Mouse (Mus musculus) inflammation-experienced regulatory T-cells, adult 16 weeks (primary cell): ENCODE measurements around the gene Pigq. TPM values are rescaled to one million over a fixed set of nuclear protein-coding genes. Genes with fewer than 3 reads are reported as not detected.

Experiments
- polyA plus RNA-seq: library from polyadenylated mRNA; unstranded; fragments of 100-300 nt; shearing (Covaris generic); gene quantifications from one replicate; pipeline ENCODE4 v1.2.1, GENCODE M21; 2017

The Pigq gene
- 76.3 TPM for polyA plus RNA-seq

DNA sequence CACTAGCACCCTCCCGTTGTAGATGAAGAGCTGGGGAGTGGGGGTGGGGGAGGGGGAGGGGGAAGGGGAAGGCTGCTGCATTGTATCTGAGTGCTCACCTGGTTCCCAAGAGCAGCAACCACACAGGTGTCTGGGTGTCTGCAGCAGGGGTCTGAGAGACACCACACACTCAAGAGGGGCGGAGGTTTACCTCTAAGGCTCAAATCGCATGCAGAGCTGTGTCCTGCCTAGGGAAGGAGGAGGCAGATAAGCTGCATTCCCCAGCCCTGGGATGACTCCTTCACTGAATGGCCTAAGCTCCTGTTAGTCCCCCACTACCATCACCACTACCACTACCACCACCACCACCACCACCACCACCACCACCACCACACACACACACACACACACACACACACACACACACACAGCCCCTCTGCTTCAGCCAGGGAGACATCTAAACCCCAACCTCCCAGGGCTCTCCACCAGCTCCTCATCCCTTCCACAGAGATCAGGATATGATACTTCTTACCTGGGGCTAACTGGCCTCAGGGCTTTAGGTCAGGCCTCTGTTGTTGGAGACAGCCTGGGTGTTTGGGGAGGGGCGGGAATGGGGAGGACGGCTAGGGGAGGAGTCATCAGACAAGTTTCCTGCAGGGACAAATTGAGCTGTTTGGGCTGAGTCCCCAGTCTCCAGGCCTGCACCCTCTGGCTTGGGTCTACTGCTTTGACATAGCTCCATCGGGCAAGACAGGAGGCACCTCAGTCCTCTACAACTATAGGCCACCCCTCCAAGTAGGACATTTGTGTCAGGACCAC is at the start of gene Pigq, which contains the start of gene Nhlrc4:
Gene Pigq (minus strand): TSS at position 571 of the 798 bp plus-strand sequence.
Gene Nhlrc4 (minus strand): TSS at position 596 of the 798 bp plus-strand sequence.

DNA sequence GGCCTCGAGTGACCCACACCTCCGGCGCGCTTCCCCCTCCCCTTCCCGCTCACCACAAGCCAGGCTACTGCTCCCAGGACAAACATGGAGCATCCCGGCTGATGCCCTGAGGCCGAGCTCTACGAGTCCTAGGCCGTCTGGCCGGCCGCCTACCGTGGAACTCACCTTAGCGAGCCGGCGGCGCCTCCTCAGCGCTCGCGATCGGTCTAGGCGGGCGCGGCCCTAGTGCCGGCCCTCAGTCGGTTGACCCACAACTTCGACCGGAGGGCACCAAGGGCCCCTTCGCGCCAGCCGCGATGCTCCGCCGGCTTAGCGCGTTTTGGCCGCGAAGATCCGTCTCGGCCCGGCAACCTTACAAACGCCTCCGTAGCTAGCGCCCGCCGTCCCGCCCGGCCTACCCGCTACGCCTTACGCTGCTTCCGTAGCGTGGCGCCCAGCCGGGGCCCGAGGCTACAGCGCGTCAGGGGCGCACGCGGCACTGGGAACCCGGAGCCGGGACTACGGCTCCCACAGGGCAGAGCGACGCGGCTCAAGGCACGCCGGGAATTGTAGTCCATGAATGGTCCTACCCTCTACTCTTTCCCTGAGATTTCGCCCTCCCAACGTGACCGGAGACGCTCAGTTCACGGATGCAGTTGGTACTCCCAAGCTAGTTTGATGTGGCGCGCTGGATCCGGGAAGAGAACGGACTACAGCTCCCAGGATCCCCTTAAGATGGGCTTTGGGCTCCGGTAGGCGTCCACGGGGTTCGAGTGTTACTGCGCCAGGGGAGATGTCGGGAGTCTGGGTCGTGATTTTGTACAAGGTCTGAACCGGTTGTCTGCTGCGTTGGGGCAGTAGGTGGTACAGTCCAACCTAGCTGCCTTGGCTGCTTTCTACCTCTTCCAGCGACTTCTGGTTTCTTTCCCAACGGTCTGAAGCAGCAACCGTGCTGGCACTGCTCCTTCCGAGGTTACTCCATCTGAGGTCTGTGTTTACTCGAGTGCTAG is 40.9 kb upstream of the Pigq start, which contains the start of gene Capn15:
Gene Capn15 (minus strand): TSS at position 491 of the 989 bp plus-strand sequence.

DNA sequence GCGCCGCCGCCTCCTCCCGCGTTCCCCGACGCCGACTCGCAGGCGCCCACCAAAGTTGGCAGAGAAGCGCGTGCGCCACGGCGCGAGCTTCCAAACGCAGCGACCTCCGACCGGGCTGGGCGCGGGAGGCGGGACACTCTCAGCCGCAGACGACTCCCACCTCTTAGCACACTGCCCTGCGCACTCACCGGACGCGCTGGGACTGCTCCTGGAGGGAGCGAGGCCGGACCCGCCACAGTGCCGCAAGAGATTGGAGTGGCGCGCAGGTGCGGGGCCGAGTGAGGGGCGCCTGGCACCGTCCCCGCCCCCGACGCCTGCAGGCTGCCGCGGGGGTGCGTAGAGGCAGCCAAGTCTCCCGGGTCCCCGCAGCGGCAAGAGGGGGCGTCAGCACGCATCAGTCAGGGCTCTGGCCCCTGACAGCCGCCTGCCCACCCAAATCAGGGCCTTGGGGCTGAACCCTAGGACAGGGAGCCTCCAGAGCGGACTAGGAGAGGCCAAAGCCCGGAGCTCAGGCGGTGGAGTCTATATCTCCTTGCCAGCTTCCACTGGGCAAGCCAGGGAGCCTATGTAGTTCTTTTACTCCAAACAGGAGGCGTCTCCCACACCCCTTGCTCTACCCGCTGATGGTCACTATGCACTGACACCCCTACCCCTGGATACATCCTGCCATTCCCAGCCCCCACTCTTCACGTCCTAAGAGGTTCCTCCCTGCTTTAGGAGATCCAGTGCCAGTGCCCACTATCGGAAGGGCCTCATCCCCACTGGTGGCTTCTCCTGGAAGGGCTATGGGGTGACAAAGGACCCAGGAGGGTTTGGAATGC is 7.3 kb upstream of the Pigq start, which contains the start of gene A930017K11Rik:
Gene A930017K11Rik (minus strand): TSS at position 763 of the 821 bp plus-strand sequence.

DNA sequence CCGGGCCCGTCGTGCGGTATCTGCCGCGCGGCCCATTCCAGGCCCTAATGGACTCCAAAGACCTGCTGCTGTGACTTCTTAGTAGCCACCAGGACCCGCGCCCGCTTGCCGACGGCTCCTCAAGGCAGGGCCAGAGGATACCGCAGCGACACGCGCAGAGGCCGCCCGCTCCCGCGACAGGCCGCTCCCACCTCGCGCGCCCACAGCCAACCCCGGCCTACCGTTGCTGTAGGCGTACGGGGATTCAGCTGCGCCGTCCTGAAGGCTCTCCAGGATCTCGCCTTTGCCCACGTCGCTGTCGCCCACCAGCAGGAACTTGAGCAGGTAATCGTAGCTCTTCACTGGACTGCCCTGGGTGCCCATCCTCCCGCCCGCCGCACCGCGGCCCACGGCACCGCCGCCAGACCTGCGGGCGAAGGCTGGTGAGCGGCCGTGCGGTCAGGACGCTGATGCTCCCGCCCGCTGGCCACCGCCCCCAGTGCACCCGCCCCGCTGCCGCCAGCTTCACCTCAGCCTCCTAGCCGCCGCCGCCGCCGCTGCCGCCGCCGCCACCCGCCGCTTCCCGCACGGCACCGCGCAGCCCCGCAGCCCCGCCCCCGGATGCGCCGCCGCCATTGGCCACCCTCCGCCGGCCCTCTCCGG is 25.5 kb downstream of the Pigq start, which contains the start of gene Rab40c:
Gene Rab40c (minus strand): TSS at position 584 of the 642 bp plus-strand sequence.

DNA sequence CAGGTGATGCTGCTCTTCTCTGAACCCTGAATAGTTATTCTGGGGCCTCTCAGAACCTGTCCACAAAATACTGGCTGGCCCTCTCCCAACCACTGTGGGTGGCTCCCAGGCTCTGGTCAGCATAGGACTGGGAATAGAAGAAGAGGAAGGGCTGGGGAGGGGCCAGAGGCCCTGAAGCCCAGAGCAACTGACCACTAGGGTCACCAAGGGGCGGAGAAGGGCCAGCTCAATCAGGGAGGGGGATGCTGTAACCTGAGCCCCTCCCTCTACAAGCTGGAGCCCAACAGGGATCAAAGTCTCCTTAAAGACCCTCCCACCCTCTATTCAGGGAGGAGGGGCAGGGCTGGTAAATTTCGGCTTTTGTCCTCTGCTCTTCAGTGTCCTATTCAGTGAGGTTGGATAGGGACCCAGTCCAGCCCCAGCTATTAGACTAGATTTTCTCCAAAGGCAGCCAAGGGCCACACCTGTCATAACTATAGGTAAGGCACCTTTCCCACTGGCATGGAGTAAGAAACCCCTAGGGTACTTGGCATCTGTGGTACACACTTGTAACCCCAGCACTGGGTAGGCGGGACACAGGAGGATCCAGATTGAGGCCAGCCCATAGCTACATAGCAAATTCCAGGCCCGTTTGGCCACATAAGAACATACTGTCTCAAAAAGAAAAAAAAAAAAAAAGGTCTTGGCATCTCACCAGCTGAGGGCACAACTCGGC is 64.4 kb downstream of the Pigq start, which contains the start of gene Wfikkn1:
Gene Wfikkn1 (minus strand): TSS at position 663 of the 715 bp plus-strand sequence.

Other genes starting within 250 kb of the Pigq start
- gene Gng13, start 227.8 kb downstream of the Pigq start, polyA plus RNA-seq, result not detected
- gene Chtf18, start 217.5 kb downstream of the Pigq start, polyA plus RNA-seq, result 7.4 TPM
- 18.0 TPM for gene Rpusd1, start 217.3 kb downstream of the Pigq start, polyA plus RNA-seq
- gene Mslnl, start 208.9 kb downstream of the Pigq start, polyA plus RNA-seq, result not detected
- not detected for gene Msln, start 190.6 kb downstream of the Pigq start, polyA plus RNA-seq
- 32.2 TPM for gene Narfl, start 171.2 kb downstream of the Pigq start, polyA plus RNA-seq
- 59.1 TPM for gene Haghl, start 159.3 kb downstream of the Pigq start, polyA plus RNA-seq
- gene Ccdc78, start 158.4 kb downstream of the Pigq start, polyA plus RNA-seq, result 0.35 TPM
- gene Fam173a, start 152.0 kb downstream of the Pigq start, polyA plus RNA-seq, result 247 TPM
- not detected for gene AC134908.4, start 149.3 kb downstream of the Pigq start, polyA plus RNA-seq
- 15.2 TPM for gene Metrn, start 147.8 kb downstream of the Pigq start, polyA plus RNA-seq
- not detected for gene Fbxl16, start 135.9 kb downstream of the Pigq start, polyA plus RNA-seq
- 54.5 TPM for gene Wdr24, start 121.3 kb downstream of the Pigq start, polyA plus RNA-seq
- gene Jmjd8, start 116.1 kb downstream of the Pigq start, polyA plus RNA-seq, result 46.5 TPM
- gene Stub1, start 111.5 kb downstream of the Pigq start, polyA plus RNA-seq, result 123 TPM
- gene Rhbdl1, start 107.6 kb downstream of the Pigq start, polyA plus RNA-seq, result 0.80 TPM
- gene Gm20683, start 103.2 kb downstream of the Pigq start, polyA plus RNA-seq, result 0.59 TPM
- 49.6 TPM for gene Rhot2, start 100.1 kb downstream of the Pigq start, polyA plus RNA-seq
- 9.9 TPM for gene Wdr90, start 83.4 kb downstream of the Pigq start, polyA plus RNA-seq
- gene Mcrip2, start 76.2 kb downstream of the Pigq start, polyA plus RNA-seq, result 6.3 TPM
- 103 TPM for gene Mettl26, start 69.9 kb downstream of the Pigq start, polyA plus RNA-seq
- gene Wfikkn1, start 64.1 kb downstream of the Pigq start, polyA plus RNA-seq, result 1.0 TPM
- 9.1 TPM for gene Rab40c, start 25.2 kb downstream of the Pigq start, polyA plus RNA-seq
- gene Nhlrc4, start within 50 bp of the Pigq start, polyA plus RNA-seq, result not detected
- gene A930017K11Rik, start 7.6 kb upstream of the Pigq start, polyA plus RNA-seq, result not detected
- gene Capn15, start 40.9 kb upstream of the Pigq start, polyA plus RNA-seq, result 27.9 TPM
- 2.0 TPM for gene Rab11fip3, start 124.6 kb upstream of the Pigq start, polyA plus RNA-seq
- 37.0 TPM for gene Decr2, start 145.4 kb upstream of the Pigq start, polyA plus RNA-seq
- gene Nme4, start 150.7 kb upstream of the Pigq start, polyA plus RNA-seq, result 1.2 TPM
- 6.5 TPM for gene Tmem8, start 168.4 kb upstream of the Pigq start, polyA plus RNA-seq
- 88.5 TPM for gene Mrpl28, start 178.6 kb upstream of the Pigq start, polyA plus RNA-seq
- 6.9 TPM for gene Axin1, start 193.8 kb upstream of the Pigq start, polyA plus RNA-seq